Mouse (Mus musculus) left cerebral cortex, adult 8-10 months (tissue): ENCODE data around the gene 2010003K11Rik. TPM values are rescaled to one million over a fixed set of nuclear protein-coding genes. Genes with fewer than 3 reads are reported as not detected.
A peak's percentile ranks its signal among the peaks of the same experiment; 100 is the strongest.

ENCODE experiments used
- DNase-seq, 2 experiments: peaks; one replicate each; pipeline ENCODE4 v3.0.0; 2022; ENCODE audit warnings: low spot score in 2 of 2
- total RNA-seq, 4 experiments: library from RNA; stranded (reverse); gene quantifications; 2 replicates each; pipeline ENCODE4 v1.2.4; 2022

2010003K11Rik gene
- total RNA-seq, 4 experiments from 2014 or later = not detected

GRCm38 (mm10) chr19:4497263-4497973 lies 965 bp downstream of the 2010003K11Rik start:
- peak in 1 of 2 experiments; percentile 68 for DNase-seq

GRCm38 (mm10) chr19:4496535-4497262 lies 1.7 kb downstream of the 2010003K11Rik start:
- DNase-seq = no peak

- no peak for DNase-seq
These were observed 2.6 kb downstream of the 2010003K11Rik start for GRCm38 (mm10) chr19:4495814-4496213.

GRCm38 (mm10) chr19:4494707-4495106 lies 3.7 kb downstream of the 2010003K11Rik start:
- DNase-seq = no peak

- peak in 1 of 2 experiments; percentile 28 for DNase-seq
These were observed 5.7 kb downstream of the 2010003K11Rik start for GRCm38 (mm10) chr19:4492526-4493296.

GRCm38 (mm10) chr19:4491080-4491695 lies 7.2 kb downstream of the 2010003K11Rik start:
- DNase-seq = no peak

DNA sequence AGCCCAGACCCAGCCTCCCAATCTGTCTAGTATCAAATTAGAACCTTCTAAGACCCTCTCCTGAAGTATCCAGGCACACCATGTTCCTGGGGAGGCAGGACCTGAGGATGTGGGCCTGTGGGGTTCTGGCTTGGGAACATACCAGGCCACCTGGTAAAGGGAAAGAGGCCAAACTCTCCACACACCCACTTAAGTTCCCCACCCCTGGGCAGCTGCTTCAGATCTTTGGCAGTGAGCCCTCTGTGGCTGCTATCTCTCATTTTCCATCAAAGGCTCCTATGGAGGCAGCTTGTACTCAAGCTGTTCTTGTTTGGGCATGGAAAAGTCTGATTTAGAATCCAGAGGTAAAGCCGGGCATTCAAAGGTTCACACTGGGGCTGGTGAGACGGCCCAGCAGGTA lies 10.5 kb downstream of the 2010003K11Rik start:
- no peak for DNase-seq

GRCm38 (mm10) chr19:4485006-4485405 lies 13.4 kb downstream of the 2010003K11Rik start:
- DNase-seq = no peak

- no peak for DNase-seq
These were observed 16.1 kb downstream of the 2010003K11Rik start for GRCm38 (mm10) chr19:4482111-4482859.

GRCm38 (mm10) chr19:4481326-4481725 lies 17.1 kb downstream of the 2010003K11Rik start:
- DNase-seq = peak in 1 of 2 experiments; percentile 71

DNA sequence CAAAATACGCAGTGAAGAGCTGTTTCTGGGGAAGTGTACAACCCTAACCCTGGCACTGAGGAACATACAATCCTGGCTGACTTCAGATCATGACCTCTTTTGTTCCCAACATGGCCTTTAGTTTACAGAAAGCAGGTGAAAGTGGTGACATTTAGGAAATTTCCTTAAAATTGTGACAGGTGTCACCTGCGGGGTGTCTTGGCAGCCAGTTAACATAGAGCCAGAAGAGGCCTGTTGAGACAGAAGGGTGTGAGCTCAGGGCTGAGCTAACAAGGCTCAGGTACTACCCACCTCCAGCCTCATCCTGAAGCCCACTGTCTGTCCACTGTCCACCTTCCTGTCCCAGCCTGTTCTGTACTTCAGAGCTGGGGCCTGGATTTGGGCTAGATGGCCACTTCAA lies 18.3 kb downstream of the 2010003K11Rik start:
- DNase-seq = no peak

DNA sequence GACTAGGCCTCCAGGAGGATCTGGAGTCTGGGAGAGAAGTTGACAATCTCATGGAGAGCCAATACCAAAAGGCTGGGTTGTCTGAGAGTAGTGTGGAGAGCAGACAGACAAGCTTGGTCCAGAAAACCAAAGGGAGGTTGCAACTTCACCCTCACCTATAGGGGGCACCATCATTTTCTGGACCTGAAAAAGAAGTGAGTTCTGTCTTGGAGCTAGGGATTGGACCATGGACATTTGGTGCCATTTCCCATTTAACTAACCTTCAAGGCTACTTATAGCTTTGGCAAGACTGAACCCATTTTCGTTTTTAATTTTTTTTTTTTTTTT lies 20.2 kb downstream of the 2010003K11Rik start:
- DNase-seq = no peak

DNA sequence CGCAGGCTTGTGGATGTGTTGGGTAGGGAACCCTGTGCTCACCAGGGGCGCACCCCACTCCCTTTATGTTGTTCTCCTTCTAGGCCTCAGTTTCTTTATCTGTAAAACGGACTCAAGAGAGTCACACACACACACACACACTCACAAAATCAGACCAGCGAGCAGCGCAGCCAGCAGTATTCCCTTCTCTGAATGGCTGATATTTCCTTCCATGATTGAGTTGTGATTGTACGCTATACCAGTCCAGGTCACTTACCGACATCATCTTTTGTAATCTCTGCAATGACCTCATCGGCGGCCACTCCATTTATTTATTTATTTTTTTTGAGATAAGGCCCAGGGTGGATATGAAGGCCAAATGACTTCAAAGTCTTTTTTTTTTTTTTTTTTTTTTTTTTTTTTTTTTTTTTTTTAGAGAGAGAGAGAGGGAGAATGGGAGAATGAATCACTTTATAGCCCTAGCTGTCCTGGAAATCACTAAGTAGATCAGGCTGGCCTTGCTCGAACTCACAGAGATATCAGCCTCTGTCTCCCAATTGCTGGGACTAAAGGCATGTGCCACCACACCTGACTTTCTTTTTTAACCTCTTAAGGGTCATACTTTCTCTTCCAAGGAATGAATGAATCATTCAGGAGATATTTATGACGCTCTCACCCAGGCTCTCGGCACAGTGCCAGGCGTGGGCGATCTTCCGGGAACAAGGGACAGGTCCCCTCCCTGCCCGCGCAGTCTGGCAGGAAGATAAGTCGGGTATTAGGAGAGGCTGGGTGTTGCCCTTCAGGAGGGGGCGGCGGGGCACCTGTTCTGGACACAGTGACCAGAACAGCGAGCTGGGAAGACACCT lies 20.8 kb downstream of the 2010003K11Rik start, which contains the start of gene Syt12:
TSS of gene Syt12 (minus strand) at position 103 of the 845 bp plus-strand sequence.
- peak; percentile 64 to 72 for DNase-seq

DNA sequence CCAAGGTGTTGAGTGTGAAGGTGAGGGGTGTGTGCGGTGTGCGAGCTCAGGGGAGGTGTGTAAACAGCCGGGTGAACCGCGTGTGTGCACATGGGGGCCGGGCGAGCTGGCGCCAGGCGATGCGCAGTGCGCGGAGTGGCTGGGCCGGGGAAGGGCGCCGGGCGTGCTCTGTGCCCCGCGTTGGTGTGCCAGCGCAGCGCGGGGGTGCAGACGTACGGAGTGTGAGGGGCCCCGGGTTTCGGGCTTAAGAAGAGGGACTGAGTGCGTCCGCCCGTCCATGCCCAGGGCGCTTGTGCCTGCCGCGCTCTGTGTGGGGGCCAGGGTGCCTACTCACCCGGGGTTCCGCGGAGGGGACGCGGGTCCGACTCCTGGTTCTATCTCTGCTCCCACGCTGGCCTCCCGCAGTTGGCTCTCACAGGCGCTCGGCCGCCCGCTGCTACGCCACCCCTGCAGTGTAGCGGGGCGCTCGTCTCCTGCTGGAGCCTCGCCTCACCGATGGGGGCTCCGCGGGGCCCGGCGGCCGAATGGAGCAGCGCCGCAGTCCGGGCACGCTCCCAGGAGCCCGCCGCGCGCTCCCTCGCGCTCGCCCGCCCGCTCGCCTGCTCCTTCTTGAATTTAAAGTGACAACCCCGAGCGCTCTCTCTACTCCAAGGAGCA lies 21.7 kb downstream of the 2010003K11Rik start:
- peak; percentile 43 to 46 for DNase-seq

GRCm38 (mm10) chr19:4475224-4475925 lies 23.0 kb downstream of the 2010003K11Rik start:
- DNase-seq = peak in 1 of 2 experiments; percentile 41

DNA sequence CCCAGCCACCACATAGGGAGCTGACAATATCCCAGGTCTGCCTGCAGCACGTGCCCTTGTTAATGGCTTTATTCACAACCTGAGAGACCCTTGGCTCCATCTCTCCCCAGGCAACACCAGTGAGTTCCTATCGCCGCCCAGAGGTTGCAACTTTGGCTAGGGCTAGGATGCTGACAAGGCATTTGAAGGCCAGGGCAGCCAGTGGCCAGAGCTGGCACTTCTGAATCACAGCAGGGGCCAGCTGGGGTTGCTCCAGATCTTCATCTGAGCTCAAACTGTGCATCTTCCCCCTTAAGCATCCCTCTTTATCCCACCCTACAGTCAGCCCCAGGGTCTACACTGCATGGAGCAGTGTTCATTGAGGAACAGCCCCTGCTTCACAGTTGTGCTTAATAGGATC lies 23.6 kb downstream of the 2010003K11Rik start:
- DNase-seq = no peak

- DNase-seq = no peak
These were observed 24.8 kb downstream of the 2010003K11Rik start for GRCm38 (mm10) chr19:4473549-4473948.

DNA sequence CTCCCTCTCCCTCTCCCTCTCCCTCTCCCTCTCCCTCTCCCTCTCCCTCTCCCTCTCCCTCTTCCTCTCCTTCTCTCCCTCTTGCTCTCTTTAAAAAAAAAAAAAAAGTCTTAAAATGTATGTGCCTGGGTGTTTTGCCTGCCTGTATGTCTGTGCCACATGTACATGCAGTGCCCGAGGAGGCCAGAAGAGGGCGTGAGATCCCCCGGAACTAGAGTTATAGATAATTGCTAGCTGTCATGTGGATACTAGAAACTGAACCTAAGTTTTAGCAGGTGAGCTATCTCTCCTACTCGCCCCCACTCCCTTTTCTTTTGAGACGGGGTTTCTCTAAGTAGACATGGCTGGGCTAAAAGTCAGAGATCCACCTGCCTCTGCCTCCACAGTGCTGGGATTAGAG lies 30.0 kb downstream of the 2010003K11Rik start:
- no peak for DNase-seq

DNA sequence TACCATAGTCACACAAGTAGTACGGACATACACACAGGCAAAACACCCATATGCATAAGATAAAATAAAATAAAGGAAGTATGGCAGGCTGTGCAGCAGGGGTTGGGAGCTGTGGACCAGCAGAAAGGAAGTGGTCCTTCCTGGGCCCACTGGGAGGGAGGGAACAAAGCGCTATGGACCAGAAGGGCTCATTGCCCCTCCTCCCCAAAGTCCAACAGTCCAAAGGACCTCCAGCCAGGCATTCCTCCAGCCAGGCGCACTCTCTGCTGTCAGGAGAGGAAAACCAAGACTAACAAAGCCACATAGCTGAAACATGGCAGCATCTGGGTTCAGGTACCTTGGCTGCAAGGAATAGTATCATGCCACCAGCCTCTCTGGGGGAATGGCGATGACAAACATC lies 33.7 kb downstream of the 2010003K11Rik start:
- no peak for DNase-seq
